Mouse (Mus musculus) lung, adult 18-20 months (tissue): ENCODE data around the gene Tigd3.
"Not testable (repeated sequence)": the region's sequence is repeated elsewhere in the genome, so short reads cannot be mapped to it uniquely, and the experiment has no call there.

ENCODE experiments used
- DNase-seq, 2 experiments: peaks; one replicate each; pipeline ENCODE4 v3.0.0; 2022; ENCODE audit warnings: mixed read lengths in 2 of 2

Gene Tigd3

GRCm38 (mm10) chr19:5921715-5922114 lies 27.8 kb upstream of the Tigd3 start:
- DNase-seq, result peak; percentile 43 to 62

- DNase-seq, result no peak
These were observed 19.2 kb upstream of the Tigd3 start, which contains the start of gene Dpf2 for GRCm38 (mm10) chr19:5913007-5913719. Gene Dpf2 (minus strand): TSS chr19:5913010.

- DNase-seq, result peak; percentile 98 to 99
These were observed 18.4 kb upstream of the Tigd3 start for GRCm38 (mm10) chr19:5912103-5913006.

GRCm38 (mm10) chr19:5911430-5912102 lies 17.6 kb upstream of the Tigd3 start:
- DNase-seq, result no peak

GRCm38 (mm10) chr19:5910221-5910620 lies 16.3 kb upstream of the Tigd3 start:
- DNase-seq, result no peak

- DNase-seq, result no peak
These were observed 13.3 kb upstream of the Tigd3 start for GRCm38 (mm10) chr19:5907275-5907674.

- DNase-seq, result no peak
These were observed 507 bp downstream of the Tigd3 start for GRCm38 (mm10) chr19:5893282-5894001.

GRCm38 (mm10) chr19:5892735-5893134 lies 1.2 kb downstream of the Tigd3 start:
- no peak for DNase-seq

GRCm38 (mm10) chr19:5892262-5892661 lies 1.7 kb downstream of the Tigd3 start:
- DNase-seq, result no peak

- no peak for DNase-seq
These were observed 2.3 kb downstream of the Tigd3 start for GRCm38 (mm10) chr19:5891521-5892258.

GRCm38 (mm10) chr19:5889211-5889610 lies 4.7 kb downstream of the Tigd3 start:
- no peak for DNase-seq

- no peak for DNase-seq
These were observed 6.6 kb downstream of the Tigd3 start for GRCm38 (mm10) chr19:5887234-5887815.

GRCm38 (mm10) chr19:5885838-5886237 lies 8.1 kb downstream of the Tigd3 start:
- no peak for DNase-seq

GRCm38 (mm10) chr19:5883935-5884334 lies 10.0 kb downstream of the Tigd3 start:
- no peak for DNase-seq

GRCm38 (mm10) chr19:5882079-5882478 lies 11.9 kb downstream of the Tigd3 start:
- DNase-seq, result not testable (repeated sequence)

GRCm38 (mm10) chr19:5881155-5881554 lies 12.8 kb downstream of the Tigd3 start:
- no peak for DNase-seq

GRCm38 (mm10) chr19:5879735-5880134 lies 14.2 kb downstream of the Tigd3 start:
- no peak for DNase-seq

- DNase-seq, result no peak
These were observed 15.0 kb downstream of the Tigd3 start for GRCm38 (mm10) chr19:5878916-5879315.

GRCm38 (mm10) chr19:5878362-5878722 lies 15.6 kb downstream of the Tigd3 start:
- DNase-seq, result peak; percentile 77 to 83

- DNase-seq, result peak; percentile 78 to 84
These were observed 16.2 kb downstream of the Tigd3 start, which contains the start of gene Slc25a45 for GRCm38 (mm10) chr19:5877618-5878361. Gene Slc25a45 (plus strand): TSS chr19:5877808.
